Mouse (Mus musculus) kidney, embryonic 16.5 days (tissue): ENCODE data around the gene Pxmp2. TPM values are rescaled to one million over a fixed set of nuclear protein-coding genes. Genes with fewer than 3 reads are reported as not detected.

Source experiments
- ATAC-seq: fragments of 200-750 bp; cut with Nextera tagmentation; 2 replicates; pipeline ENCODE4 v1.8.0; 2017; ENCODE audit warnings: moderate TSS enrichment; ENCODE audit not compliant: low FRiP score, low TSS enrichment
- H3K27ac ChIP-seq: fragments of 300-500 bp; sonication (generic); 2 replicates; pipeline ENCODE4 v1.5.1; 2014; ENCODE audit warnings: low read length
- H3K27me3 ChIP-seq: fragments of 300-500 bp; sonication (generic); 2 replicates; pipeline ENCODE4 v1.6.1; 2014; ENCODE audit warnings: low read length, control low read depth, mixed read lengths; ENCODE audit not compliant: insufficient read depth
- H3K36me3 ChIP-seq: fragments of 300-500 bp; sonication (generic); 2 replicates; pipeline ENCODE4 v1.6.1; 2014; ENCODE audit warnings: low read length, control low read depth, mixed read lengths; ENCODE audit not compliant: insufficient read depth
- H3K4me1 ChIP-seq: fragments of 300-500 bp; sonication (generic); 2 replicates; pipeline ENCODE4 v1.6.1; 2014; ENCODE audit warnings: low read length, control low read depth, mixed read lengths; ENCODE audit not compliant: insufficient read depth
- H3K4me2 ChIP-seq: fragments of 300-500 bp; sonication (generic); replicated peaks from 2 replicates; pipeline ENCODE4 v1.6.1; 2014; ENCODE audit warnings: low read depth, low read length
- H3K4me3 ChIP-seq: fragments of 300-500 bp; sonication (generic); 2 replicates; pipeline ENCODE4 v1.5.1; 2014; ENCODE audit warnings: mild to moderate bottlenecking, low read length
- H3K9ac ChIP-seq: fragments of 300-500 bp; sonication (generic); replicated peaks from 2 replicates; pipeline ENCODE4 v1.6.1; 2014; ENCODE audit warnings: low read length
- H3K9me3 ChIP-seq: fragments of 300-500 bp; sonication (generic); 2 replicates; pipeline ENCODE4 v1.6.1; 2016; ENCODE audit warnings: low read length, control low read depth
- WGBS: fragments of 180-500 bp; shearing (Covaris S2); extraction: QIAGEN DNeasy Blood & Tissue Kit; methylation state at CpG from one replicate; pipeline ENCODE4 v1.1.7; 2014; 5-methylcytosine and 5-hydroxymethylcytosine counted together
- polyA plus RNA-seq: library from polyadenylated mRNA; unstranded; fragments of >200 nt; fragmentation: Nextera tagmentation; extraction: Ambion mirVana; gene quantifications from 2 replicates; pipeline ENCODE4 v1.2.1, GENCODE M21; 2015

Pxmp2 gene
- 25.1 and 27.3 TPM in 2 replicates for polyA plus RNA-seq

DNA sequence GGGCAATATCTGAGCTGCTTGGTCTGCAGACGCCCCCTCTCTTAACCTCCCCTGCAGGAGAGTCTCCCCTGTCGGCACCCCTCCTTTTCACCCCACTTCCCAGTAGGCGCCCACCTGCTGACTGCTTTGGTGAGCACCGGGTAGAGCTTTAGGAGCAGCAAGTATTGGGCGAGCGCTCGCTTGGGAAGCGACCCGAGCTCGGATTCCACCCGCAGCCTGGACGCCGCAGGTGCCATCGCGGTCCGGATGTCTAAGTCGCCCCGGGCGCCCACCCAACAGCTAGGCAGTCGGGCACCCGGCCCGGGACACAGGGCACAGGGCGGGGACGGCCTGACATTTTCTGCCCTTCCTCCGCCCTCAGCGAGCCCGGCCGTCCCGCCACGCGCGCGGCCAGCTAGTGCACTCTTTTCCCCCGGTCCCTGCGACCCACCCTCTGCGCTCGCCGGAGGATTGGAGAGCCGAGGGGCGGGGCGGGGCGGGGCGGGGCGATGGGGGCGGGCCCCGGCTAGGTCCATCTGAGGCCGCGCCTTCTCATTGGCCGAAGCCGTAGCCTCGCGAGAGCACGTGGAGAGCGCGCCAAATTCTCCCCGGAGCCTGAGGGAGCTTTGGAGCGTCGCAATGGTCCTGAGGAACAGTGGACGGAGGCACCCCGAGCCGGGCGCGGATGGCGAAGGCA lies at the start of gene Pxmp2, which contains the start of gene Pole:
Gene Pxmp2 (minus strand): TSS at position 417 of the 676 bp plus-strand sequence.
Gene Pole (plus strand): TSS at position 537 of the 676 bp plus-strand sequence.
- no peaks in the 10 kb centered on the region; the same call in 1 of the 2 replicates for H3K27me3 ChIP-seq
- peak within 1 kb of the TSS; percentile 79 for H3K9ac ChIP-seq
- ATAC-seq: peak; percentile 98

DNA sequence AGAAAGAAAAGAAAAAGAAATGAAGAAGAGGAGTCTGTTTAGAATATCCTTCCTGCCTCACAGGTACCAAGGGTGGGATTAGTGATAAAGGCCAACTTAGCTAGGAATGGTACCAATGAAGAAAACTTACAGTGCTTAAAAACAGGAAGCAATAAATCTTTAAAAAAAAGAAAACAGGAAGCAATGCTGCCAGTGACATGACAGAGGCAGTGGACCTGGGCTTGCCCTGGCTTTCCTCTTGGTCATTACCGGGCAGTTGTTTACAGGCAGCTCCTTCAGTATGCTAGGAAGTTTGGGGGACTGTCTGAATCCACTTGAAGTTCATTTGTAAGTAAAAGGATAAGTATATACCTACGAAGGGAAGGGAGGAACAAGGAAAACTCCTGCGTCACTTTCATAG lies 44.5 kb upstream of the Pxmp2 start:
- no peak for ATAC-seq
- H3K4me3 ChIP-seq: no peak overlapping the region
- H3K9me3 ChIP-seq: no peaks in the 10 kb centered on the region
- peaks cover 64% of the 10 kb centered on the region for H3K36me3 ChIP-seq
- 70% methylated on average over 3 of the region's 3 CpGs for WGBS
- H3K4me2 ChIP-seq: no peak overlapping the region
- H3K9ac ChIP-seq: no peak overlapping the region
- no peaks in the 10 kb centered on the region for H3K4me1 ChIP-seq
- H3K27me3 ChIP-seq: no peaks in the 10 kb centered on the region
- H3K27ac ChIP-seq: no peak overlapping the region

More for the DNA sequence above, at the start of gene Pxmp2, which contains the start of gene Pole:
- Histone ChIP-seq H3K4me1 (peaks cover 9% of the 10 kb centered on the region; the same call in 1 of the 2 replicates), H3K36me3 (peaks cover 13% of the 10 kb centered on the region), H3K27ac (peak within 1 kb of the TSS; percentile 31; the same call in 1 of the 2 replicates), H3K4me2 (peak within 1 kb of the TSS; percentile 97), H3K4me3 (peak within 1 kb of the TSS; percentile 71), H3K9me3 (no peaks in the 10 kb centered on the region)
- under 1% methylated on average over 59 of the region's 64 CpGs for WGBS

- Histone ChIP-seq H3K4me1 (no peaks in the 10 kb centered on the region), H3K27ac (no peak overlapping the region), H3K4me3 (no peak overlapping the region), H3K9ac (no peak overlapping the region), H3K4me2 (no peak overlapping the region), H3K27me3 (no peaks in the 10 kb centered on the region), H3K9me3 (no peaks in the 10 kb centered on the region), H3K36me3 (peaks cover 38% of the 10 kb centered on the region)
- no peak for ATAC-seq
- 95% methylated on average over 3 of the region's 3 CpGs for WGBS
Observed at GRCm38 (mm10) chr5:110313127-110313526, 27.1 kb upstream of the Pxmp2 start.

- no peak overlapping the region for H3K4me2 ChIP-seq
- H3K36me3 ChIP-seq: peaks cover 62% of the 10 kb centered on the region
- no peak for ATAC-seq
- H3K27ac ChIP-seq: no peak overlapping the region
- H3K4me1 ChIP-seq: no peaks in the 10 kb centered on the region
- no peak overlapping the region for H3K9ac ChIP-seq
- no peaks in the 10 kb centered on the region for H3K9me3 ChIP-seq
- no peak overlapping the region for H3K4me3 ChIP-seq
- no peaks in the 10 kb centered on the region for H3K27me3 ChIP-seq
- 94% methylated on average over 7 of the region's 7 CpGs for WGBS
Observed at GRCm38 (mm10) chr5:110308861-110309260, 22.9 kb upstream of the Pxmp2 start.

- Histone ChIP-seq H3K4me1 (no peaks in the 10 kb centered on the region), H3K36me3 (peaks cover 50% of the 10 kb centered on the region), H3K4me3 (no peak overlapping the region), H3K9ac (no peak overlapping the region), H3K27me3 (no peaks in the 10 kb centered on the region), H3K9me3 (no peaks in the 10 kb centered on the region), H3K27ac (no peak overlapping the region), H3K4me2 (no peak overlapping the region)
- WGBS: 96% methylated on average over 2 of the region's 2 CpGs
- ATAC-seq: no peak
Observed at GRCm38 (mm10) chr5:110300591-110300990, 14.6 kb upstream of the Pxmp2 start.

DNA sequence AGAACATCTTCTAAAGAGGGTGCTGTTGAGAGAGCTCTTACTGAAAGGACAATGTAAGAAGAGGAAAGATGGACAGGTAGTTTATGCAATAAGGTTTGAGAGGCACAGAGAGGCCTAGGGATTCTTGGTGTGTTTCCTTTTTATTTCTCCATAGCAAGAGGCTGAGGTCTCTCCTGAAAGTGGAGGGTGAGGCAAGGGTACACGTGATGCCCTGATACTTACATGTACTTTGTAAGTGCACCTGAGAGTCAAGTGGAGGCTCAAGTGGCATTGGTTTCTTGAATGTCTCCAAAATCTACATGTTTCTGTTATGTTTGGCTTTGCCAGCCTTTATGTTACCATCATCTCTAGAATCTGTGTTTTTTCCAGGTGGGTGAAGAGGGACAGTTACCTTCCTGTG lies 10.7 kb upstream of the Pxmp2 start:
- Histone ChIP-seq H3K9ac (no peak overlapping the region), H3K4me2 (no peak overlapping the region), H3K36me3 (peaks cover 46% of the 10 kb centered on the region), H3K9me3 (no peaks in the 10 kb centered on the region), H3K4me3 (no peak overlapping the region), H3K4me1 (no peaks in the 10 kb centered on the region), H3K27me3 (no peaks in the 10 kb centered on the region), H3K27ac (no peak overlapping the region)
- ATAC-seq: no peak
- 89% methylated on average over 1 of the region's 1 CpGs for WGBS

DNA sequence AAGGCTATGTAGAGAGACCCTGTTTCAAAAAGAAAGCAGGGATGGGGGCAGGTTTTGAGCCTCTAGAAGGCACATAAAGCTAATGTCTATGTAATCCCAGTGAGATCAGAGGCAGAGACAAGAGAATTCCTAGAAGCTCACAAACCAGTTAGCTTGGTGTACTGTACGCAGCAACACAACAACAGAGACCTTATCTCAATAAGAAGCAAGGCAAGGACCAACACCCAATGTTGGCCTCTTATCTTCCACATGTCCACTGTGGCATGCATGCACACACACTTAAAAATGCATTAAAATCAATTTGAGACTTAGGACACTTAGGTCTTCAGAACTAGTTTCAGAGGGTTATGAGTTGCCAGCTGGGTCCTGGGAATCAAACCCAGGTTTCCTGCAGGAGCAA lies 5.7 kb upstream of the Pxmp2 start:
- H3K27ac ChIP-seq: no peak overlapping the region
- H3K4me2 ChIP-seq: no peak overlapping the region
- no peak overlapping the region for H3K9ac ChIP-seq
- peaks cover 49% of the 10 kb centered on the region for H3K36me3 ChIP-seq
- no peaks in the 10 kb centered on the region for H3K9me3 ChIP-seq
- no peak overlapping the region for H3K4me3 ChIP-seq
- no peak for ATAC-seq
- WGBS: 94% methylated on average over 1 of the region's 1 CpGs
- H3K4me1 ChIP-seq: 0 out of 2 replicates have a peak, but pooled peaks cover 3% of the 10 kb centered on the region
- no peaks in the 10 kb centered on the region for H3K27me3 ChIP-seq

GRCm38 (mm10) chr5:110287084-110287475 lies 1.1 kb upstream of the Pxmp2 start:
- peak overlapping the region; percentile 52; the same call in 1 of the 2 replicates for H3K9ac ChIP-seq
- peaks cover 22% of the 10 kb centered on the region for H3K36me3 ChIP-seq
- H3K27ac ChIP-seq: no peak overlapping the region
- 71% methylated on average over 2 of the region's 2 CpGs for WGBS
- no peak for ATAC-seq
- peak overlapping the region; percentile 71 for H3K4me3 ChIP-seq
- no peaks in the 10 kb centered on the region for H3K9me3 ChIP-seq
- H3K4me1 ChIP-seq: peaks cover 9% of the 10 kb centered on the region; the same call in 1 of the 2 replicates
- H3K4me2 ChIP-seq: peak overlapping the region; percentile 97
- no peaks in the 10 kb centered on the region; the same call in 1 of the 2 replicates for H3K27me3 ChIP-seq

- 2% methylated on average over 30 of the region's 31 CpGs for WGBS
- Histone ChIP-seq H3K9me3 (no peaks in the 10 kb centered on the region), H3K4me3 (peak overlapping the region; percentile 71), H3K27me3 (no peaks in the 10 kb centered on the region; the same call in 1 of the 2 replicates), H3K4me1 (peaks cover 9% of the 10 kb centered on the region; the same call in 1 of the 2 replicates), H3K27ac (peak overlapping the region; percentile 20; the same call in 1 of the 2 replicates), H3K9ac (peak overlapping the region; percentile 79), H3K36me3 (peaks cover 17% of the 10 kb centered on the region), H3K4me2 (peak overlapping the region; percentile 97)
- peak; percentile 78; the same call in 1 of the 2 replicates for ATAC-seq
Observed at GRCm38 (mm10) chr5:110286446-110287083, 579 bp upstream of the Pxmp2 start.
